ENCODE assay signal across 29 mouse cellular contexts in the genomic region with DNA sequence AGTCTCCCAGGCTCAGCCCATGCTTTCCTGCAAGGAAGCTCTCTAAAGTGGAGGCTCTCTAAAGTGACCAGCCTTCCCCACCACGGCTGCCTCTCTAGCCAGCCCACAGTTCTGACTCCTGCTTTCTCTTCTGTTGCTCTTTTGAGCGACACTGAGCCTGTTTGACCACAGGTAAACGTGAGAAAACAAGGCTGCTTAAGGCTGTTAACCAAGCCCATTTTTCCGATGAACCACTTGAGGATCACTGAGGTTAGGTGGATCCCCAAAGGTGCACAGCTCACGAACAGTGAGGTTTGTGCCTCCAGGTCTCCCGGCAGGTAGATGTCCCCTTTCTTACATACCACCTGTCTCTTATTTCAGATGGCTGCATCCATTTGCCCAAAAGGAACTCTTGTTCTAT. TPM values are rescaled to one million over a fixed set of nuclear protein-coding genes. Genes with fewer than 3 reads are reported as not detected.
DNase-seq lines count a peak whose midpoint lies in the region; ATAC-seq and TF ChIP-seq lines count a peak whose summit lies in the region.
"Had no signal": no experiment of that assay in that cellular context is flagged by ENCODE, and none has a peak within 500 bp of the region (broad histone marks: within the 10 kb centered on the region; RNA-seq: fewer than 3 reads in every experiment).

No protein-coding gene starts in this region.

- no peak overlapping the region for H3K4me2 ChIP-seq in stomach, embryonic 16.5 days (ENCODE audit: low read depth, low read length)
- H3K4me2 ChIP-seq in hindbrain, embryonic 12.5 days (replicated peaks), result no peak overlapping the region
- no peak overlapping the region for H3K4me2 ChIP-seq in midbrain, embryonic 16.5 days (ENCODE audit: low read length)
- H3K4me2 ChIP-seq: embryonic facial prominence, embryonic 13.5 days; forebrain, embryonic 12.5 days; forebrain, embryonic 15.5 days; heart, embryonic 11.5 days; hindbrain, embryonic 13.5 days; intestine, embryonic 15.5 days had no signal

- no peak for TF ChIP-seq CTCF in spleen, adult 2 months (IDR thresholded peaks at IDR 0.05; ENCODE audit: extremely low read depth, insufficient read depth, insufficient read length, insufficient replicate concordance)

- H3K36me3 ChIP-seq in spleen, adult 2 months (ENCODE audit: control insufficient read depth, insufficient read depth, low read length), result no peaks in the 10 kb centered on the region
- no peaks in the 10 kb centered on the region for H3K36me3 ChIP-seq in stomach, embryonic 16.5 days (ENCODE audit: control insufficient read depth, insufficient read depth, low read length)
- H3K36me3 ChIP-seq in hindbrain, embryonic 12.5 days, result no peaks in the 10 kb centered on the region
- no peaks in the 10 kb centered on the region for H3K36me3 ChIP-seq in midbrain, embryonic 16.5 days (ENCODE audit: control insufficient read depth, insufficient read depth, low read length)
- H3K36me3 ChIP-seq: embryonic facial prominence, embryonic 10.5 days; embryonic facial prominence, embryonic 13.5 days; forebrain, embryonic 12.5 days; forebrain, embryonic 15.5 days; G1E; hindbrain, embryonic 13.5 days; intestine, embryonic 15.5 days had no signal

- H3K9ac ChIP-seq in stomach, embryonic 16.5 days (ENCODE audit: low read length), result no peak overlapping the region
- H3K9ac ChIP-seq in hindbrain, embryonic 12.5 days, result no peak overlapping the region
- no peak overlapping the region for H3K9ac ChIP-seq in midbrain, embryonic 16.5 days (ENCODE audit: low read depth, low read length)
- H3K9ac ChIP-seq: embryonic facial prominence, embryonic 13.5 days; forebrain, embryonic 12.5 days; forebrain, embryonic 15.5 days; hindbrain, embryonic 13.5 days; intestine, embryonic 15.5 days had no signal

- no peaks in the 10 kb centered on the region for H3K27me3 ChIP-seq in spleen, adult 2 months (ENCODE audit: control insufficient read depth, insufficient read depth, low read length)
- H3K27me3 ChIP-seq in stomach, embryonic 16.5 days (ENCODE audit: control insufficient read depth, insufficient read depth, low read length), result no peaks in the 10 kb centered on the region
- no peaks in the 10 kb centered on the region for H3K27me3 ChIP-seq in hindbrain, embryonic 12.5 days
- H3K27me3 ChIP-seq in midbrain, embryonic 16.5 days (ENCODE audit: control insufficient read depth, insufficient read depth, low read depth, low read length), result no peaks in the 10 kb centered on the region
- H3K27me3 ChIP-seq: embryonic facial prominence, embryonic 13.5 days; forebrain, embryonic 12.5 days; forebrain, embryonic 15.5 days; intestine, embryonic 15.5 days; Patski had no signal

- TF ChIP-seq POLR2A in spleen, adult 2 months (IDR thresholded peaks at IDR 0.05; ENCODE audit: low read depth, low read length), result no peak

- H3K27ac ChIP-seq in spleen, adult 2 months (ENCODE audit: insufficient read depth, low read length), result 0 out of 2 replicates have a peak overlapping the region, but pooled peaks have one; percentile 13
- H3K27ac ChIP-seq in stomach, embryonic 16.5 days (ENCODE audit: low read length), result peak overlapping the region; percentile 68; the same call in 1 of the 2 replicates
- H3K27ac ChIP-seq in hindbrain, embryonic 12.5 days, result no peak overlapping the region
- H3K27ac ChIP-seq in midbrain, embryonic 16.5 days (ENCODE audit: low read length), result no peak overlapping the region
- H3K27ac ChIP-seq: embryonic facial prominence, embryonic 10.5 days; embryonic facial prominence, embryonic 13.5 days; forebrain, embryonic 12.5 days; forebrain, embryonic 15.5 days; hindbrain, embryonic 13.5 days; hindbrain, postnatal 0 days; intestine, embryonic 15.5 days had no signal

- WGBS in spleen, adult 2 months, result 69% methylated on average over 6 of the region's 6 CpGs
- WGBS in stomach, embryonic 16.5 days, result 78% methylated on average over 6 of the region's 6 CpGs
- 79% methylated on average over 6 of the region's 6 CpGs for WGBS in hindbrain, embryonic 12.5 days
- 85% methylated on average over 6 of the region's 6 CpGs for WGBS in midbrain, embryonic 16.5 days

- peak; percentile 7 for ATAC-seq in CD4-positive, CD25-positive, alpha-beta regulatory T cell, adult 4 months
- no peak for ATAC-seq in stomach, embryonic 16.5 days (ENCODE audit: insufficient read depth, low FRiP score)
- no peak for ATAC-seq in hindbrain, embryonic 12.5 days (ENCODE audit: low FRiP score)
- no peak for ATAC-seq in midbrain, embryonic 16.5 days
- ATAC-seq: forebrain, embryonic 15.5 days; hindbrain, postnatal 0 days; intestine, embryonic 15.5 days; Patski had no signal

- no peak overlapping the region for H3K4me3 ChIP-seq in spleen, adult 2 months (ENCODE audit: extremely low read depth, insufficient read depth, insufficient read length)
- no peak overlapping the region for H3K4me3 ChIP-seq in stomach, embryonic 16.5 days (replicated peaks; ENCODE audit: low read length)
- H3K4me3 ChIP-seq in hindbrain, embryonic 12.5 days, result no peak overlapping the region
- H3K4me3 ChIP-seq in midbrain, embryonic 16.5 days (ENCODE audit: low read depth, low read length), result no peak overlapping the region
- H3K4me3 ChIP-seq: embryonic facial prominence, embryonic 10.5 days; embryonic facial prominence, embryonic 13.5 days; erythroblast, embryonic 14.5 days; forebrain, embryonic 12.5 days; forebrain, embryonic 15.5 days; hindbrain, embryonic 13.5 days; intestine, embryonic 15.5 days had no signal

- DNase-seq in spleen, adult 2 months (ENCODE audit: low read depth in 1 of 2, low spot score in 2 of 2), result no peak
- DNase-seq in spleen, postnatal 10 days (ENCODE audit: low spot score in 2 of 2), result no peak
- peak; percentile 92 for DNase-seq in induced T-regulatory cell, adult 2 months (ENCODE audit: low read depth)
- no peak for DNase-seq in left cerebral cortex, adult 8-10 months (ENCODE audit: low spot score in 2 of 2)
- DNase-seq: adrenal gland, adult 2 months; adrenal gland, postnatal 14 days; cerebellum, adult 8-10 months; cerebellum, postnatal 10 days; cerebellum, postnatal 36 days; embryo, embryonic 11 days; gastrocnemius, postnatal 10 days; gastrocnemius, postnatal 36 days had no signal

- no peaks in the 10 kb centered on the region for H3K9me3 ChIP-seq in stomach, embryonic 16.5 days (replicated peaks; ENCODE audit: control insufficient read depth, low read length)
- H3K9me3 ChIP-seq in hindbrain, embryonic 12.5 days (replicated peaks), result no peaks in the 10 kb centered on the region
- H3K9me3 ChIP-seq in midbrain, embryonic 16.5 days (replicated peaks; ENCODE audit: control insufficient read depth, low read length, poor library complexity, severe bottlenecking), result no peaks in the 10 kb centered on the region
- H3K9me3 ChIP-seq: embryonic facial prominence, embryonic 10.5 days; embryonic facial prominence, embryonic 13.5 days; forebrain, embryonic 12.5 days; forebrain, embryonic 15.5 days; G1E; hindbrain, embryonic 13.5 days; intestine, embryonic 15.5 days had no signal

- peaks cover 28% of the 10 kb centered on the region; the same call in 1 of the 2 replicates for H3K4me1 ChIP-seq in spleen, adult 2 months (ENCODE audit: control insufficient read depth, insufficient read depth, insufficient read length)
- H3K4me1 ChIP-seq in stomach, embryonic 16.5 days (ENCODE audit: control insufficient read depth, insufficient read depth, low read length), result peaks cover 7% of the 10 kb centered on the region
- 0 out of 2 replicates have a peak, but pooled peaks cover 3% of the 10 kb centered on the region for H3K4me1 ChIP-seq in hindbrain, embryonic 12.5 days
- no peaks in the 10 kb centered on the region for H3K4me1 ChIP-seq in midbrain, embryonic 16.5 days (ENCODE audit: control insufficient read depth, insufficient read depth, low read length)
- H3K4me1 ChIP-seq: forebrain, embryonic 12.5 days; forebrain, embryonic 15.5 days; hindbrain, embryonic 13.5 days; intestine, embryonic 15.5 days had no signal

RNA-seq across cellular contexts. Expression of a gene that starts 3.3 kb away (rescaled TPM):
- 35.2 and 41.1 TPM in 2 replicates for polyA plus RNA-seq in spleen, adult 2 months (2012; rRNA removed)
- polyA plus RNA-seq in CD4-positive, CD25-positive, alpha-beta regulatory T cell, adult 4 months (2017; shearing (Covaris generic)), result 100 to 1,000 TPM; 449 to 646 TPM
- polyA plus RNA-seq in stomach, embryonic 16.5 days (2015; fragmentation: Nextera tagmentation; extraction: Ambion mirVana), result 3.3 and 3.8 TPM in 2 replicates
- polyA plus RNA-seq in hindbrain, embryonic 12.5 days (2016; fragmentation: Nextera tagmentation; extraction: Ambion mirVana), result 0.17 and 0.31 TPM in 2 replicates
- total RNA-seq in left cerebral cortex, adult 8-10 months (2022), result under 1 TPM; 0.13 to 0.51 (median 0.43) TPM
- 0.48 and 0.78 TPM in 2 replicates for polyA plus RNA-seq in midbrain, embryonic 16.5 days (2015; fragmentation: Nextera tagmentation; extraction: Ambion mirVana)
- total RNA-seq: gastrocnemius, adult 18-20 months; granulocyte monocyte progenitor cell, adult 5-6 weeks had no signal
- polyA plus RNA-seq: erythroblast, embryonic 14.5 days; forebrain, embryonic 12.5 days; G1E; Patski had no signal

RNA-seq across cellular contexts. Expression of a gene that starts 53.6 kb away (rescaled TPM):
- 19.7 and 22.0 TPM in 2 replicates for polyA plus RNA-seq in spleen, adult 2 months (2012; rRNA removed)
- polyA plus RNA-seq in CD4-positive, CD25-positive, alpha-beta regulatory T cell, adult 4 months (2017; shearing (Covaris generic)), result 10 to 100 TPM; 14.5 to 15.7 TPM
- 48.7 and 60.3 TPM in 2 replicates for polyA plus RNA-seq in stomach, embryonic 16.5 days (2015; fragmentation: Nextera tagmentation; extraction: Ambion mirVana)
- 36.6 and 37.5 TPM in 2 replicates for polyA plus RNA-seq in hindbrain, embryonic 12.5 days (2016; fragmentation: Nextera tagmentation; extraction: Ambion mirVana)
- total RNA-seq in left cerebral cortex, adult 8-10 months (2022), result 10 to 100 TPM; 17.8 to 23.9 (median 20.9) TPM
- polyA plus RNA-seq in midbrain, embryonic 16.5 days (2015; fragmentation: Nextera tagmentation; extraction: Ambion mirVana), result 28.6 and 31.2 TPM in 2 replicates

Comparison
In these comparisons a context has a peak if more than half of its experiments do, and no peak if none do; other contexts are left out.
1. H3K27ac ChIP-seq: peak in spleen, adult 2 months (single experiment) and stomach, embryonic 16.5 days (single experiment); none in hindbrain, embryonic 12.5 days (single experiment) and midbrain, embryonic 16.5 days (single experiment).
2. RNA of a gene that starts 3.3 kb away (polyA plus RNA-seq): 449 to 646 TPM in CD4-positive, CD25-positive, alpha-beta regulatory T cell, adult 4 months; 35.2 to 41.1 TPM in spleen, adult 2 months, 3.3 to 3.8 TPM in stomach, embryonic 16.5 days, 0.48 to 0.78 TPM in midbrain, embryonic 16.5 days and 0.17 to 0.31 TPM in hindbrain, embryonic 12.5 days; every median in the first group is over 10 times any median in the second.